Mouse (Mus musculus) heart, postnatal 36 days (tissue): ENCODE measurements around the gene Dpp6. TPM values are rescaled to one million over a fixed set of nuclear protein-coding genes. Genes with fewer than 3 reads are reported as not detected.

ENCODE experiments used
- DNase-seq, 2 experiments: peaks; one replicate each; pipeline ENCODE4 v3.0.0; 2021 to 2022
- intact Hi-C: fragments of 180-260 bp; cut with DNase I; formaldehyde crosslinking; loops from one replicate; pipeline ENCODE4 v1.15.1; 2025
- total RNA-seq, 2 experiments: library from RNA; stranded (reverse); gene quantifications; 2 replicates each; pipeline ENCODE4 v1.2.3; 2021

Gene Dpp6
- total RNA-seq, result under 1 TPM; 0.06 to 0.11 TPM

DNA sequence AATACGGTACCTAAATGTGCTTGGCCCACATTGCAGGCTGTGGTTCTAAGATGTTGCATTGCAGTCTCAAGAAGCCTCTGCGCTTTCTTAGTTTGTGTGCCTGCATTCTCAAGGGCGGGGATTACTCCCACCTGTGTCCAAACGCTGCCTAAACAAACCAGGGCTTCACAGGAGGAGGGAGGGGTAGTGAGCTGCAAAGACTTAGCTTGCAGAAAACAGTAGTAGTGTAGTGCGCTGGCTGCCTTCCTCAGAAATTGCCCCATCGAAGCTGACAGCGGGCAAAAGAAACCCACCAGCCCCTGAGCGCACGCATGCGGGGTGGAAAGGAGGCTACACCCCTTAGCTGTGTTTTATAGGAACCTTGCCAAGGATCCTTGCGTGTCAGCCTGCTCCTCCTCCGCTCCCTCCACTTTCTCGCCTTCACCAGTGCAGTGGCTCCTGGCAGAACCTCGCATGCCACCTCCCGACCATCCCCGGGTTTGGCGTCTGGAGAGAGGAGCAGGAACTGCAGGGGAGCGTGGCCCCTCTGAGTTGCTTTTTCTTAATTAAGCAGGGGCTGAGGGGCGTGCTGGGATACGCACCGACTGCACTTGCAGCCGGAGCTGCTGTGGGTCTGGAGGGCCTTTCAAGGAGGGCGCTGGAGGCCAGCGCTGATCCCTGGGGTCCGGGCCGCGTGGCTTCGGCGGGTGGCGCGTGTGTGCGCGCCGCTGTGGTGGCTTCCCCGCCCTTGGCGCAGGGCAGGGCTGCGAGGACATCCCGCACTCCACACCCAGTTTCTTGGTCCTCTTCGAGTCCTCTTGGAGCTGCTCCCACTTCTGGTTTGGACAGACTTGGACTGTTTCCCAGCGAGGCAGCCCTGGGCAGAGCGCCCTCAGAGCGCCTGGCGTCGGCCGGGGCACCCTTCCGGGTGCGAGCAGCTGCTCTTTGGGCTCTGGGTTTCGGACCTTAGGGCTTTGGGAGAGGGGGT is at the start of gene Dpp6:
Gene Dpp6, plus strand, starts transcription at position 229 of the 967 bp plus-strand sequence.
- no peak for DNase-seq
- intact Hi-C loops, result no loop called here

DNA sequence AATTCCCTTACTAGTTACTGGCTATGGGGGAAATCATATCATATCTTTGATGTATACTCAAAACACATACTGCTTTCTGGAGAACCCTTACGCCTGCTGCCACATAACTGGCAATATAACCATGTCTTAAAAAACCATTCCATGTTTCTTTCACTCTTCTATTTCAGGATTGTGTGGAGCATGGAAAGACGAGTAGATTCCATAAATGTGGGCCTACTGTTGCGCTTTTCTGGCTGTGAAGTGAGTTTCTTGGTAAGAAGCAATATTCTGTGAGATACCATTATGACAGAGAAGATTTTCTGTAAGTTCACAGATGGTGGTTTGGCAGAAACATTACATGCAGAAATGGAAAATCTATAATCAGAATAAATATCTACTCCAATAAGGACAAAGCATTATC is 33.0 kb upstream of the Dpp6 start:
- intact Hi-C loops, result no loop called here
- no peak for DNase-seq

DNA sequence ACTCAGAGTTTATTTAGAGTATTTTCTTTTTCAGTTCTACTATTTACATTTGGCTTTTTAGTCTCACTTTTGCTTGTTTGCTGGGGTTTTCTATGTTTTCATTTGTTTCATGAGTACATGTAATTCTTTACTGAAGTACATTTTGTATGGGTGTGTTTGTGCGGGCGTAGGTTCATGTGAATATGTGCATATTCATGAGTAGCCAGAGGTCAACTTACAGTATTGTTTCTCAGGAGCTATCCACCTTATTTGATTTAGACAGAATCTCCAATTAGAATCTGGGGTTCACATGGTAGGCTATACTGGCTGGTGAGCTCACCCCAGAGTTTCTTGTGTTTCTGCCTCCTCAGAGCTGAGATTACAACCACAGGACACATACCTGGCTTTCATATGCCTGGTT is 21.5 kb upstream of the Dpp6 start:
- no peak for DNase-seq
- intact Hi-C loops, result no loop called here

DNA sequence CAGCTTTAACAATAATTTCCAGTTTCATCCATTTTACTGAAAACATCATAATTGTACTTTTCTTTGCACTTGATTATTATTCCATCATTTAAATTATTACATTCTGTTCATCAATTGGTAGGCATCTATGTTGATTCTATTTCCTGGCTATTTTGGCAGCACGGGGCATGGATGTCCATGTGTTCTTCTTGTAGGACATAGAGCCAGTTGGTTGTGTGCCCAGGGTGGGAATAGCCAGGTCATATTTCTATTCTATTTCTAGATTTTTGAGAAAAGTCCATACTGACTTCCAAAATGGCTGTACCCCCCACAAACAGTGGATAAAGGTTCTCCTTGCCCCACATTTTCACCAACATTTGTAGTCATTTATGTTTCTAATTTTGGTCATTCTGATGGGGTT is 19.0 kb downstream of the Dpp6 start:
- no peak for DNase-seq
- intact Hi-C loops, result no loop called here

DNA sequence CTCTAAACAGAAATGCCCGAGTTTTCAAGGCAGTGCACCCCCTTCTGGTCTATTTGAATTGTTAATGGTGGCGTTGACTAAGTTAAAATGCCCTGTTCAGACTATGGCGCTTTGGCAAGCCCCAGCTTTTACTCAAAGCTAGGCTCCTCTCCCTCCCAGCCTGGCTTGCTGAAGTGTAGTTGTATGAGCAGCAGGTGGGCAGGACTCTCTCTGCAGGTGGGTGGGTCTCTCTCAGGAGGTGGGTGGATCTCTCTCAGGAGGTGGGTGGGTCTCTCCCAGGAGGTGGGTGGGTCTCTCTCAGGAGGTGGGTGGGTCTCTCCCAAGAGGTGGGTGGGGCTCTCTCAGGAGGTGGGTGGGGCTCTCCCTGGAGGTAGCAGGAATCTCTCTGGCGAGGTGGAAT is 24.1 kb downstream of the Dpp6 start:
- no peak for DNase-seq
- intact Hi-C loops, result no loop called here

DNA sequence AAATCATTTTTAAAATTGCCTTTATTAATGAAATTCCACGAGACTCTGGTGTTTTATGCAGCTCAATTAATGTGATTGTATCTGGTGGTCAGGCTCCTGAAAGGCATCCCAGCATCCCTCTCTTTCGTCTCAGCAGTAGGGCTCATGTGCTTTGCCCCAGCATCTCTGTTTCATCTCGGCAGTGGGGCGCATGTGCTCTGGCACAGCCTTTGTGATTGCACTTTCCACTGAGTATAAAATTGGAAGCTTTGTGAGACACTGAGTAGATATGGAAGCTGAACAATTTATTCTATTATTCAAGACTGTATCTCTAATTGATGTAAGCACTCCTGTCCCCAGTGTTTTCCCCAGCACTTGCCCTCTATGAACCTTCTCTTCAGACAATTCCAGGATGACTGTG is 37.7 kb downstream of the Dpp6 start:
- DNase-seq, result no peak
- intact Hi-C loops, result no loop called here

DNA sequence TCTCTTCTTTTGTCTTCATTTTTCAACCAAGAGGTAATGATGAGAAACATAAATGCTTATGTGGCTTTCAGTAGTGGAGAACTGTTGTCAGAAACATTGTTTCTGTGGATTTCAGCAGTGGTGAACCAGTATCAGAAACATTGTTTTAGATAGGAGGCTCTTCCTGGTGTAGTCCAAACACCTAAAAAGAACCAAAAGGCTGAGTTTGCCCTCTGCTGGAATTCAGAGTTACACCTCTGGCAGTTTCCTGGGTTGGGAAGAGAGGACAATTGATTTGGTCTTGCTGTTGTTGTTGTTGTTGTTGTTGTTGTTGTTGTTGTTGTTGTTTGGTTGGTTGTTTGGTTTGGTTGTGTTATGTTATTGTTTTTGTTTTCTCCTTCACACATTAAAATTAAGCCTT is 58.4 kb downstream of the Dpp6 start:
- intact Hi-C loops, result no loop called here

DNA sequence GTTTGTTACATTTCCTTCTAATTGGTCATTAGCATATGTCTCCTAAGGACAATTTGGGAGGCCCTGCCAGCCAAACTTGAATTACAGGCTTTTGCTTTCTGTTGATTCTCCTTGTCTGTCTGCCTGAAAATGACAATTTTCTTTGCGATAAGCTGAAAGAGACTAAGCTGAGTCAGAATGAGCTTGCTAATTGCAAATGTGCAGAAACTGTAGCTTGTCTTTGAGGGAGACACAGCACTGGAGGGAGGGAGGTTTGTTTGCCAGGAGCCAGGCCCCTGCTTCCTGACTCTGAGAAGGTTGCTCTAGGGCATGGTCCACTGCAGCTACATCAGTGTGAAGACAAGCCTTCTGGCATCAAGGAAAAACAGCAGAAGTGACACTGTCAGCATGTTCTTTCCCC is 70.5 kb downstream of the Dpp6 start:
- intact Hi-C loops, result no loop called here
- no peak for DNase-seq

More for the DNA sequence above, 58.4 kb downstream of the Dpp6 start:
- no peak for DNase-seq

DNA sequence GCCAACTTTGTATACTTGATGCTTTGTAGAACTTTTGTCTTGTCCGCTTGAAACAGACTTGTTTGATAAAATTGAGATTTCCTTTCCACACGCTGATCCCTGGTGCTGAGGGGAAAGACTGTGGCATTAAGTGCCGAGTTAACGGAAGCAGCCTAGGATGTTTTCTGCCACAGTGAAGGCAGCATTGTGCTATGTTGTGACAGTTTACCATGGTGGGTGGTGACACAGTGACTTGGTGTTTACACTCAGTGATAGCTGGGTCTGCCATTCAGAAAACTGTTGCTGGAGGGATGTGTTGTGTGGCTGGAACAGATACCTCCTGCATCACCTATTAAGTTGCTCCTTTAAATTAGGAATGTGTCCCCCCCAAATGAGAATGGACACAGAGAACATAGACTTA is 71.1 kb downstream of the Dpp6 start:
- intact Hi-C loops, result no loop called here
- no peak for DNase-seq

DNA sequence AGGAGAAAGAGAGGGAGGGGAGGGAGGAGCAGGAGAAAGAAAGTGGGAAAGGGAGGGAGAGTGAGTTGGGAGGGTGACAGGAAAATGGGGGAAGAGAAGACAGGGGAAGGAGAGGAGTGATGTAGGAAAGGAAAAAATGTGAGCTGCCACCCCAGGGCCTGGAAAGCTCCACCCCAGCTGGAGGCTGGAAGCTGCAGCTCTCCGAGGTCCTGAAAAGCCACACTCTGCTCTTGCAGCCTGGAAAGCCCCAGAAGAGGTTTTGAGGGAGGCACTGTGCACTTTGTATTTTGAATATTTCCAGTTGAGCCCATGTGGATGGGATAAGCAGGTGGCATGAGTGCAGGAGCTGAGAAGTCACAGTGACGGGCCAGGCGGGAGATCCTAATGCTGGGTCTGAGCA is 77.3 kb downstream of the Dpp6 start:
- no peak for DNase-seq
- intact Hi-C loops, result no loop called here

DNA sequence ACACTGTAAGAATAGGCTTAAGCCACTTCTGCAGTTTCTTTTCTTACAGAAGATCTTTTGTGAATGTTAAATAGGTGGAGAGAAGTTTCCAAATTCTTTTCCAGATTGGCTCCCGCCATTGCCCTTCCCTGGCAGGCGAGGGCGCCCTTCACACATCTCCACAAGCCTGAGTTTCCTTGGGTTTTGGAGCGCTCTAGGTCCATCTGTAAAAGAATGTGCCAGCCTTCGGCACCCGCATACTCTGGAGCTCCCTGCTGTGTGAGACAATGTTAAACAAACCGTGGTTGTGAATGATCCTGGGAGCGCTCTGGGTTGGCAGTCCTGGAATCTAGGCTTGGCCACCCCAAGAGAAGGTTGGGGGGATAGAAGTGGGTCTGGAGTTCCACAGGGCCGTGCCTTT is 86.8 kb downstream of the Dpp6 start:
- intact Hi-C loops, result no loop called here
- no peak for DNase-seq

DNA sequence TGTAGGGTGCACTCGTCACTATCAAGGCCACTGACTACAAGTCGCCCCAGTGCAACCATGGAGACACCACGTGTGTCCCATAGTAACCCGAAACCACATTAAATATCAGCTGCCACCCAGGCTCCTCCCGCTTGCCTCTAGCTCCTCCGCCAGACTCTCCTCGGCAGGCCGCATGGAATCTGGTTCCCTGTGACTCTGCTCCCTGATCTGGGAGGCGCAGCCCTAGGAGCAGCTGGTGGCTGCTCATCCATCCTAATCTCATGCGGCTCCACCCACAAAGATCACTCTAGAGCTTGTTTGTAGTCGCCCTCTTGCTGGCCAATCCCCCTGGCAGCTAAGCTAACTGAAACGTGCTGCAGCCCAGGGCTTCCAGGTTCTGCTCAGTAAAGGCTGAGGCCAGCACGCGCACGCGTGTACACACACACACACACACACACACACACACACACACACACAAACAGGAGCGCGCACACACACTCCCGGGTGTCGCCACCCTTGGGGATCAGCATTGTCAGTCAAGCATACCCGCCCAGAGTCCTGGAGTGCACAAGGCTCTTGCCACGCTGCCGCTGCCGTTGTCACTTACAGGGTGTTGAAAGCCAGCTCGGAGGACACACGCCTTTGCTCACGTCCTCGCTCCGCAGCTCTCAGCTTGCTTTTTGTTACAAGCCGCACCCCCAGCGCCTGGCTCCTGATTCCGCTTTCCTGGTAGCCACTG is 87.5 kb downstream of the Dpp6 start:
- peak in 1 of 2 experiments; percentile 2 for DNase-seq
- intact Hi-C loops, result no loop called here

DNA sequence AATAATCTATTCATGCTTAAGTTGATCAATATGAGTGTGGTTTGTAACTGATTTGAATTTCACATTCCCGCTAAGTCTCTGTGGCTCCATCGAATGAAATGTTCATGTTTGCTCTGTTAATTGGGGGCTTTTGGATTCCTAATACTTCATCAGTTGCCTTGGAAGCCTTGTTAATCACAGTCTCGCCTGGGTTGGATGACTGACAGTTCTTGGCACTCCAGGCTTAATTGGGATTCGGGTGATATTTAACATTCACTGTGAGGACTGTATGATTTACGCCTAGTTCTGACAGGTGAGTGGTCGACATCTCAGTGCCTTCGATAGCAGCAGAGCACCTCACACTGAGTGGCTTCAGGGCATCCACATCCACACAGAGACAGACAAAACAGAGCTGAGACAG is 90.1 kb downstream of the Dpp6 start:
- DNase-seq, result no peak
- intact Hi-C loops, result no loop called here

DNA sequence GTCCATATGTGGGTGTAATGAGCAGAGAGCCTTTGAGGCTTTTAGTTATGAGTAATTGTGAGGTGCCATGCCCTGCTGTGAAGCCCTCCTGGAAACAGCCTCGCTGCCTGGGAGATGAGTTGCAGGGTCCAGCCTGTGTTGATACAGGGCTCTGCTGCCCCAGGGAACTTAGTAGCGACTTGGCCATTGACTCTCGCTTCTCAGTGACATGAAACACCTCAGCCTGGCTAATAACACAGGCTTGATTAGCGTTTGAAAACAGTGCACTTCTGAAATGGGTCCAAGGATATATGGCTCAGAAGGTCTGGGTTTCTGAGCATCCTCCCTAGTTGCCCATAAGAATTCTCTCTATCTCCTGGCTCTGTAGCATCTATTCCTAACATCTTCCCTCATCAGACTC is 91.6 kb downstream of the Dpp6 start:
- no peak for DNase-seq
- intact Hi-C loops, result no loop called here

DNA sequence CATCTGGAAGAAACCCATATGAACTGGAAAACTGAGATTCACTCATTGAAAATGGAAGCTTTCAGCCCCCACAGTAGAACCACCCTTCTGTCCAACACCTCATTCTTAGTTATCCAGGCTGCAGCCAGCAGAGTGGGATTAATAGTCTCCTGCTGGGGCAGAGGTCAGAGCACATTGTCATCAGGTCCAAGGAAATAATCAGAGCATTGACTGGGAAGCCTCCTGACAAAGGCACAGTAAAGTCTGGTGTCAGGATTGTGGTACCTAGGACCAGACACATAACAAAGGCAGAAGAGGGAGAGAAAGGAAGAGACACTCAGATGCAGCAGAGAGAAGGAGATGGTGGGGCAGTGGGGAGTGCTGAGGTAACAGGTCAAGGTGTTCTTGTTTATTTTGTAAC is 93.3 kb downstream of the Dpp6 start:
- intact Hi-C loops, result no loop called here
- no peak for DNase-seq

DNA sequence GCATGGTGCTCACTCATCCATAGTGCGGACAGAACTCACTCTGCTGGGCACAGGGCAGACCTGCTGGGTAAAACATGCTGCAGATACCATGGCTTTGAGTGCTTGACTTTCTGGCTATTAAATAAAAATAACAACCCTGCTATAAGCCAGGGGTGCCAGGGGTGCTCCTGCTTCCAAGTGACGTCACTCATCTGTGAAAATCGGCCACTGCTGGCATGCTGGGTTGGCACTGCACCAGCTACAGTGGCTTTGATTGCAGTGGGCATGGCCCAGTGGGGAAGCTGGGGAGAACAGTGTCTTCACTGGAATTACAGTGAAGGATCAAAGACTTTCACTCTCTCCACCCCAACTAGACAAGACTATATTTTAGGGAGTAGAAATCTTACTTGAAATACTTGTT is 95.0 kb downstream of the Dpp6 start:
- intact Hi-C loops, result no loop called here
- no peak for DNase-seq

DNA sequence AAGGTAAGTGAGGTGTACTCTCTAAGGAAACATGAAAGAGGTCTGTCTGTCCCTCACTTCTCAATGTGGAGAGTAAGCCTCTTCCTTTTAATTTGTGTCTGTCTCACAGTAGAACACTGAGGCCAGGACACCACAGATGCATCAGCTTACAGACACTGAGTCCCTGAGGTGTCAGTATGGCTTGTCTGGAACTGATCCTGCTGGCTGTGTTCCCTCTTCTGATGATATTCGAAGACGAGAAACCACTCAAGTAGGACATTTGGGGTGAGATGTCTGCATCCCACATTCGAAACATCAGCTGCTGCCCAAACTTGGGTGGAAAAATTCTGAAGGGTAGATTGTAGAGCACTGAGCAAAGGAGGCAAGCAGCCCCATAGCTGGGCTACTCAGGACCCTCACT is 101.8 kb downstream of the Dpp6 start:
- intact Hi-C loops, result no loop called here
- no peak for DNase-seq

DNA sequence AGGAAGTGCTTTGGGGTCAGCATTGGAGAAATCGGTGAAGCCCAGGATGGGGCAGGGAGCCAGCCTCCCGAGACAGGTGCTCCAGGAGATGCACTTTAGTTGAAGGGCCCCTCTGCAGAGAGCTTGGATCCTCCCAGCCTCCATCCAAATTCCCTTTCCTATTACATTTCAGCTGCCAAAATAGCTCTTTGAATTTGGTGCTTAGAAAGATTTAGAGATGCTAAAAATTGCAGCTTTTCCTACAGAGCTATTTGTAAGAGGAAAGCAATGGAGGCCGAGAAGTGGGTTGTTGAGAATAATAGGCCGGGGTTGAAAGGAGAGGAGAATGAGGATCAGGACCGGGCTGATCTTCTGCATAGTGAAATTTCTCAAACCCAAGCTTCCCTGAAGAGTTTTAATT is 107.5 kb downstream of the Dpp6 start:
- DNase-seq, result no peak
- intact Hi-C loops, result no loop called here

DNA sequence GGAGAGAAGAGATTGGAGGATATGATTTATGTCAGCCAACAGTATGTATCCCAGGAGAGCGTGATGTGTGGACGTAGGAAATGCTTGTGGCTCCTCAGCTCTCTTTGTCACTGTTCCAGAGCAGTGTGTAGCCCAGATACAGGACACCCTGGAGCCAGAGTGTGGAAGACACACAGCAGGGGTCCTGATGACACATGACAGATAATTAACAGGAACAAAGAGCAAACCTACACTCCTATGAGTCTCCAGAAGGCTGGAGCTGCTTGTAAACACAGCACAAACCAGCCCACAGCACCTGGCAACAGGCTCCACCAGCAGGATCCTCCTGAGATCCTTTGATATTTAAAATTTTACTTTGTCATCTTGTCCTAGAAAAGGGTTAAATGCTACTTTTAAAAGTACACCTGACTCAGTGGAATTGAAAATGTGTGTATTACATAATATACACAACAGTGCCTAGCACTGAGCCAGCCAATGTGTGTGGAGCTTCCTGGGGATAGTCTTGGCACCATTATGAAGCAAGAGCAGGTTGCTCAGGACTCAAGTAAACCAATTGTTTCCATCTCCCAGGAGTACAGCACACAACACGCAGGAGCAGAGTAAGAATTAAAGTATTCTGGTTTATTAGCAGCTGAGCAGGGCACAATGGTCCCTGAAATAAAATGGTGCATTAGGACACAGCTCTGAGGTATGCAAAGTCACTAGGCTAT is 115.6 kb downstream of the Dpp6 start:
- intact Hi-C loops, result no loop called here
- DNase-seq, result no peak

DNA sequence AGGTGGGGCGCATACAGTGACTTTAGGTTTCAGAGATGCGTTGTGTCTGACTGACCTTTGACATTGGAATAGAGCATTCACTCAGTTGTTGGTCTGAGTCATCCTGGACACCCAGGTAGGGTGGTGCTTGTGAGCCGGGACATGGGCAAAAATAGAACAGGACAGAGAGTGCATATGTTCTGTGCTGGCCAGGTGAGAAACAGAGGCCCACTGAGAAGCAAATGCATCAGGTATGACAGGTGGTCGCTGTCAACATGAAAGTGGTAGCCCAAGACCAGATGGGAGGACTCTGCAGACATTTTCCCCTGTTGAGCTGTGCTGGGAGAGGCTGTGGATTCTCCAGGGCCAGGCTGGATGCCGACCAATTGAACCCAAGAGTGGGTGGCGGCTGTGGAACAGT is 117.9 kb downstream of the Dpp6 start:
- no peak for DNase-seq
- intact Hi-C loops, result no loop called here

DNA sequence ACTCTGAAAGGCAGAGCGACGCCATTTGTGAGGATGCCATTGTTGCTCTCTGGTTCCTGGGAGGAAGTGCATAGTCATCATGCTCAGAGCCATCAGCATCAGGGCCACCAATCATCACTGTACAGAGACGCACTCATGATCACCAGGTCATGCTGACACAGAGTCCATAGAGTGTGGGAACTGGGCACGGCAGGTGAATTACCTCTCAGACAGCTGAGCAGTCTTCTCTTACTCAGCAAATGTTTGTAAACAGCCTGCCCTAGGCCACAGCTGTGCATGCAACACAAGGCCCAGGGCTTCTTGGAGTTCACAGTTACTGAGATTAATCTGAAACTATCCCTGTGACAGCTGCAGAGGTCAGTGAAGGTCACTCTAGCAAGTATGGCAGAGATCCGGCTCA is 124.5 kb downstream of the Dpp6 start:
- intact Hi-C loops, result no loop called here
- no peak for DNase-seq
